ENCODE assay signal across 18 mouse cellular contexts in the genomic region with DNA sequence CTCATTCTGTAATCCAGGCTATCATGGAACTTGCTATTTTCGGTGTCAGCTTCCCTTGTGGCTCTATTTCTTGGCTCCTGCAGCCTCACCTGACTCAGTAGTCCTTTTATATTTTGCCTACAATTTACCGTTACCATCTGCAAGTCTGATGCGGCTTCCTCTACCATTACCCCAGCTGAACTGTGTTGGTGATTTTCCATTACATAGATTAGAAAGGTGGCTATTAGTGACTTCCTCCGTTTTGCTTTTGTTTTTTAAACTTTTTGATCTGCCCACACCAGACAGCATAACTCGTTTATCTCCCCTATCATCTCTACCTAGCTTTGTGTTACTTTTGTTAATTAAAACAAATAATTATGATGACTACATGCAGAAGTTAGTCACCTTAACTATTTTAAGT.
"Had no signal": no experiment of that assay in that cellular context is flagged by ENCODE, and none has a peak within 500 bp of the region (broad histone marks: within the 10 kb centered on the region; RNA-seq: fewer than 3 reads in every experiment).

No protein-coding gene starts in this region.

- H3K27me3 ChIP-seq: liver, embryonic 13.5 days; neural tube, embryonic 12.5 days; neural tube, embryonic 15.5 days; stomach, embryonic 15.5 days had no signal

- H3K4me2 ChIP-seq: liver, embryonic 13.5 days; midbrain, embryonic 11.5 days; neural tube, embryonic 12.5 days; neural tube, embryonic 15.5 days; stomach, embryonic 15.5 days had no signal

- H3K4me3 ChIP-seq: layer of hippocampus, adult 2 months; left cerebral cortex, adult 2 months; liver, embryonic 13.5 days; neural tube, embryonic 12.5 days; neural tube, embryonic 15.5 days; stomach, embryonic 15.5 days had no signal

- H3K27ac ChIP-seq: kidney, postnatal 0 days; layer of hippocampus, adult 2 months; left cerebral cortex, adult 2 months; liver, embryonic 13.5 days; neural tube, embryonic 12.5 days; neural tube, embryonic 15.5 days; stomach, embryonic 15.5 days had no signal

- H3K9me3 ChIP-seq: liver, embryonic 13.5 days; neural tube, embryonic 12.5 days; neural tube, embryonic 15.5 days; stomach, embryonic 15.5 days had no signal

- DNase-seq: kidney, postnatal 25 days; layer of hippocampus, adult 9-11 months; liver, embryonic 13.5 days; lung, adult 2 months; lung, postnatal 14 days; lung, postnatal 4 days; midbrain, embryonic 14.5 days; right cerebral cortex, adult 18-20 months; right cerebral cortex, postnatal 14 days; spleen, adult 18-20 months; thymus, postnatal 25 days had no signal

- H3K9ac ChIP-seq: liver, embryonic 13.5 days; neural tube, embryonic 12.5 days; neural tube, embryonic 15.5 days; stomach, embryonic 15.5 days had no signal

- H3K4me1 ChIP-seq: neural tube, embryonic 12.5 days had no signal

- H3K36me3 ChIP-seq: liver, embryonic 13.5 days; neural tube, embryonic 12.5 days; neural tube, embryonic 15.5 days; stomach, embryonic 15.5 days had no signal
